ENCODE assay signal across 8 mouse cellular contexts in genomic region chr15:98871070-98871915, GRCm38 (mm10). TPM values are rescaled to one million over a fixed set of nuclear protein-coding genes. Genes with fewer than 3 reads are reported as not detected.
DNase-seq lines count a peak whose midpoint lies in the region; ATAC-seq lines count a peak whose summit lies in the region.

Kmt2d (minus strand) TSS chr15:98871204.

- no peaks in the 10 kb centered on the region for H3K27me3 ChIP-seq in forebrain, embryonic 16.5 days (replicated peaks; ENCODE audit: control insufficient read depth, insufficient read depth, low read length)
- H3K27me3 ChIP-seq in hindbrain, embryonic 12.5 days = no peaks in the 10 kb centered on the region
- H3K27me3 ChIP-seq in limb, embryonic 15.5 days = no peaks in the 10 kb centered on the region

- H3K4me1 ChIP-seq in forebrain, embryonic 16.5 days (replicated peaks; ENCODE audit: control insufficient read depth, insufficient read depth, low read length) = peaks cover 40% of the 10 kb centered on the region
- peaks cover 39% of the 10 kb centered on the region for H3K4me1 ChIP-seq in hindbrain, embryonic 12.5 days
- peaks cover 33% of the 10 kb centered on the region for H3K4me1 ChIP-seq in limb, embryonic 15.5 days

- WGBS in forebrain, embryonic 16.5 days = under 1% methylated on average over 69 of the region's 94 CpGs
- under 1% methylated on average over 58 of the region's 94 CpGs for WGBS in hindbrain, embryonic 12.5 days
- under 1% methylated on average over 66 of the region's 94 CpGs for WGBS in limb, embryonic 15.5 days

- H3K36me3 ChIP-seq in forebrain, embryonic 16.5 days (ENCODE audit: control insufficient read depth, insufficient read depth) = peaks cover 2% of the 10 kb centered on the region; the same call in 1 of the 2 replicates
- H3K36me3 ChIP-seq in hindbrain, embryonic 12.5 days = peaks cover 4% of the 10 kb centered on the region
- peaks cover 7% of the 10 kb centered on the region for H3K36me3 ChIP-seq in limb, embryonic 15.5 days

- H3K4me3 ChIP-seq in forebrain, embryonic 16.5 days (replicated peaks; ENCODE audit: low read length) = peak within 1 kb of the TSS; percentile 98
- peak within 1 kb of the TSS; percentile 91 for H3K4me3 ChIP-seq in hindbrain, embryonic 12.5 days
- H3K4me3 ChIP-seq in limb, embryonic 15.5 days = peak within 1 kb of the TSS; percentile 94

- peak; percentile 41 for ATAC-seq in forebrain, embryonic 16.5 days
- ATAC-seq in hindbrain, embryonic 12.5 days (ENCODE audit: low FRiP score) = peak; percentile 46
- ATAC-seq in limb, embryonic 15.5 days (ENCODE audit: insufficient number of reproducible peaks, low FRiP score, low TSS enrichment, low read depth) = peak; percentile 42
- ATAC-seq in monocyte, adult 5-6 weeks (replicated peaks; ENCODE audit: insufficient number of reproducible peaks, low FRiP score, low TSS enrichment, poor library complexity, severe bottlenecking) = no peak

- peak within 1 kb of the TSS; percentile 95 for H3K9ac ChIP-seq in forebrain, embryonic 16.5 days (replicated peaks; ENCODE audit: low read depth, low read length)
- H3K9ac ChIP-seq in hindbrain, embryonic 12.5 days = peak within 1 kb of the TSS; percentile 99
- peak within 1 kb of the TSS; percentile 98 for H3K9ac ChIP-seq in limb, embryonic 15.5 days

- peak; percentile 25 to 38 for DNase-seq in lung, adult 18-20 months
- DNase-seq in lung, postnatal 25 days (ENCODE audit: low spot score) = no peak
- DNase-seq in adrenal gland, adult 8-10 months = no peak
- DNase-seq in cerebellum, adult 18-20 months = no peak

- peak within 1 kb of the TSS; percentile 98 for H3K27ac ChIP-seq in forebrain, embryonic 16.5 days (ENCODE audit: low read length)
- H3K27ac ChIP-seq in hindbrain, embryonic 12.5 days = peak within 1 kb of the TSS; percentile 98
- peak within 1 kb of the TSS; percentile 99 for H3K27ac ChIP-seq in limb, embryonic 15.5 days

- no peaks in the 10 kb centered on the region for H3K9me3 ChIP-seq in forebrain, embryonic 16.5 days (ENCODE audit: control insufficient read depth, low read length)
- H3K9me3 ChIP-seq in hindbrain, embryonic 12.5 days (replicated peaks) = no peaks in the 10 kb centered on the region
- no peaks in the 10 kb centered on the region for H3K9me3 ChIP-seq in limb, embryonic 15.5 days

- H3K4me2 ChIP-seq in forebrain, embryonic 16.5 days (ENCODE audit: low read length) = peak within 1 kb of the TSS; percentile 93
- peak within 1 kb of the TSS; percentile 99 for H3K4me2 ChIP-seq in hindbrain, embryonic 12.5 days (replicated peaks)
- H3K4me2 ChIP-seq in limb, embryonic 15.5 days = peak within 1 kb of the TSS; percentile 82

RNA-seq across cellular contexts. Expression of gene Kmt2d, which starts in this region (rescaled TPM):
- total RNA-seq in adrenal gland, adult 8-10 months (2022) = 100 to 1,000 TPM in 1 of 4 experiments, 10 to 100 TPM in 3; 61.7 to 114 (median 71.8) TPM
- 11.0 and 12.8 TPM in 2 replicates for polyA plus RNA-seq in forebrain, embryonic 16.5 days (2015; fragmentation: Nextera tagmentation; extraction: Ambion mirVana)
- 12.2 and 12.5 TPM in 2 replicates for polyA plus RNA-seq in hindbrain, embryonic 12.5 days (2016; fragmentation: Nextera tagmentation; extraction: Ambion mirVana)
- 11.8 and 13.7 TPM in 2 replicates for polyA plus RNA-seq in limb, embryonic 15.5 days (2015; fragmentation: Nextera tagmentation; extraction: Ambion mirVana)
- 39.4 to 138 TPM (median 45.1 TPM) in 3 replicates for total RNA-seq in monocyte, adult 5-6 weeks (2017)

Comparison
In these comparisons a context has a peak if more than half of its experiments do, and no peak if none do; other contexts are left out.
1. DNase-seq: peak in lung, adult 18-20 months (2 of 2); none in lung, postnatal 25 days (single experiment), adrenal gland, adult 8-10 months (single experiment) and cerebellum, adult 18-20 months (0 of 2).
2. Peak in every context shown above with its lines, with median percentiles within 50 percentile points of each other: H3K27ac ChIP-seq, H3K4me2 ChIP-seq, H3K4me3 ChIP-seq and H3K9ac ChIP-seq.